Mouse (Mus musculus) ES-Bruce4 (cell line): ENCODE data around the gene Bhlhe41.

ENCODE experiments used
- CTCF ChIP-seq: IDR thresholded peaks from one replicate; pipeline ENCODE4 v1.8.1; 2011; ENCODE audit warnings: low read depth, low read length
- EP300 ChIP-seq: IDR thresholded peaks from 2 replicates; pipeline ENCODE4 v1.6.1; 2011; ENCODE audit warnings: low read depth, low read length; ENCODE audit not compliant: insufficient read depth
- POLR2A ChIP-seq: IDR thresholded peaks from one replicate; pipeline ENCODE4 v1.8.1; 2011; ENCODE audit warnings: low read length; ENCODE audit not compliant: insufficient read depth

GRCm38 (mm10) chr6:145826305-145826704 lies 39.1 kb downstream of the Bhlhe41 start:
- TF ChIP-seq CTCF = no peak
- TF ChIP-seq POLR2A = no peak
- no peak for TF ChIP-seq EP300
